Mouse (Mus musculus) midbrain, embryonic 16.5 days (tissue): Measurements from ENCODE around the gene Cyp2d9. TPM values are rescaled to one million over a fixed set of nuclear protein-coding genes. Genes with fewer than 3 reads are reported as not detected.
"Not testable (repeated sequence)": the region's sequence is repeated elsewhere in the genome, so short reads cannot be mapped to it uniquely, and the experiment has no call there.

Source experiments
- ATAC-seq: fragments of 200-750 bp; cut with Nextera tagmentation; 2 replicates; pipeline ENCODE4 v1.8.0; 2017; ENCODE audit warnings: moderate TSS enrichment
- H3K27ac ChIP-seq: fragments of 300-500 bp; sonication (generic); 2 replicates; pipeline ENCODE4 v1.5.1; 2014; ENCODE audit warnings: mild to moderate bottlenecking, low read length, mixed read lengths
- H3K27me3 ChIP-seq: fragments of 300-500 bp; sonication (generic); 2 replicates; pipeline ENCODE4 v1.6.1; 2014; ENCODE audit warnings: low read depth, low read length, mixed read lengths; ENCODE audit not compliant: control insufficient read depth, insufficient read depth
- H3K36me3 ChIP-seq: fragments of 300-500 bp; sonication (generic); 2 replicates; pipeline ENCODE4 v1.6.1; 2014; ENCODE audit warnings: mild to moderate bottlenecking, low read length, moderate library complexity, mixed read lengths; ENCODE audit not compliant: control insufficient read depth, insufficient read depth
- H3K4me1 ChIP-seq: fragments of 300-500 bp; sonication (generic); 2 replicates; pipeline ENCODE4 v1.6.1; 2014; ENCODE audit warnings: mild to moderate bottlenecking, low read length, mixed read lengths; ENCODE audit not compliant: control insufficient read depth, insufficient read depth
- H3K4me2 ChIP-seq: fragments of 300-500 bp; sonication (generic); 2 replicates; pipeline ENCODE4 v1.6.1; 2014; ENCODE audit warnings: mild to moderate bottlenecking, low read length, mixed read lengths
- H3K4me3 ChIP-seq: fragments of 300-500 bp; sonication (generic); 2 replicates; pipeline ENCODE4 v1.5.1; 2014; ENCODE audit warnings: low read depth, mild to moderate bottlenecking, low read length, moderate library complexity, mixed read lengths
- H3K9ac ChIP-seq: fragments of 300-500 bp; sonication (generic); 2 replicates; pipeline ENCODE4 v1.6.1; 2014; ENCODE audit warnings: low read depth, low read length, mixed read lengths
- H3K9me3 ChIP-seq: fragments of 300-500 bp; sonication (generic); replicated peaks from 2 replicates; pipeline ENCODE4 v1.6.1; 2014; ENCODE audit warnings: mild to moderate bottlenecking, low read length, mixed read lengths; ENCODE audit not compliant: control insufficient read depth, poor library complexity, severe bottlenecking
- WGBS: fragments of 180-500 bp; shearing (Covaris S2); extraction: QIAGEN DNeasy Blood & Tissue Kit; methylation state at CpG from one replicate; pipeline ENCODE4 v1.1.7; 2014; 5-methylcytosine and 5-hydroxymethylcytosine counted together
- microRNA-seq: library from miRNA; unstranded; fragments of <30 nt; microRNA quantifications from one replicate; pipeline ENCODE4, GENCODE M21; 2017
- polyA plus RNA-seq: library from polyadenylated mRNA; unstranded; fragments of >200 nt; fragmentation: Nextera tagmentation; extraction: Ambion mirVana; gene quantifications from 2 replicates; pipeline ENCODE4 v1.2.1, GENCODE M21; 2015

The Cyp2d9 gene
- polyA plus RNA-seq, 1 experiment from 2014 or later, result not detected

- WGBS, result 84% methylated on average over 5 of the region's 5 CpGs
- ATAC-seq, result no peak
Observed at GRCm38 (mm10) chr15:82457064-82458021, 24.1 kb downstream of the Cyp2d9 start.

DNA sequence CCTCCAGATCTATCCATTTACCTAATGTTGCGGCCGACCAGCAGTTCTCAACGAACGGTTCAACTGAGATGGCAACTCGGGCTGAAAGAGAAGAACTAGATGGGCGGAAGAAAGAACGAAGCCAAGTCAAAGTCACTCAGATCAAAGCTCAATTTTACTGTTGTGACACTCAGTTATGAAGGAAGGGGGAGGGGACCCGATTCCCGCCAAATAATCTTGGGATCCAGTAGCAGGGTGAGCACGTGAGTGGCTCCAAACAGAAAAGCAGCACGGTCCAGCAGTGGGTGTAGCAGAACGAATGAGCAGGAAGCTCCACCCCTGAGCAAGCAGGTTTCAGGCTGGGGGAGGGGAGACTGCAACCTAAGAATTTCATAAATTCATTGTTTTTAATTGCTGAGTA is 26.0 kb downstream of the Cyp2d9 start:
- WGBS, result 83% methylated on average over 12 of the region's 12 CpGs
- H3K27me3 ChIP-seq, H3K4me1 ChIP-seq, H3K9ac ChIP-seq, H3K36me3 ChIP-seq, ATAC-seq, H3K4me2 ChIP-seq, H3K4me3 ChIP-seq, H3K9me3 ChIP-seq, H3K27ac ChIP-seq: not testable (repeated sequence)

More at GRCm38 (mm10) chr15:82457064-82458021, 24.1 kb downstream of the Cyp2d9 start:
- Histone ChIP-seq H3K9ac (no peak overlapping the region), H3K4me3 (no peak overlapping the region), H3K4me1 (no peaks in the 10 kb centered on the region), H3K27ac (no peak overlapping the region), H3K36me3 (no peaks in the 10 kb centered on the region), H3K9me3 (no peaks in the 10 kb centered on the region), H3K27me3 (no peaks in the 10 kb centered on the region), H3K4me2 (no peak overlapping the region)

DNA sequence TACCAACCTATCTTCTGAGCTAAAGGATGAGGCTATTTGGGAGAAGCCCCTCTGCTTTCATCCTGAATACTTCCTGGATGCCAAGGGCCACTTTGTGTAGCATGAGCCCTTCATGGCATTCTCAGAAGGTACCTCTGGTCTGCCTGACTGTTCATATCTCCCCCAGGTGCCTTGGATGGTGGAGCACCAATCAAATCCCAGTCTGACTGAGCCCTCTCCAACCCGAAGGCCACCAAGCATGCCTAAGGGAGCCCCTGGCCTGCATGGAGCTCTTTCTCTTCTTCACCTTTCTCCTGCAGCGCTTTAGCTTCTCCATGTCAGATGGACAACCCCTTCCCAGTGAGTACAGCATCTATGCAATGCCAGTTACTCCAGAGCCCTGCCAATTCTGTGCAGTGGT is 31.5 kb downstream of the Cyp2d9 start:
- Histone ChIP-seq H3K27ac (no peak overlapping the region), H3K36me3 (no peaks in the 10 kb centered on the region), H3K27me3 (no peaks in the 10 kb centered on the region; the same call in 1 of the 2 replicates), H3K4me3 (no peak overlapping the region), H3K9ac (no peak overlapping the region), H3K4me1 (no peaks in the 10 kb centered on the region), H3K4me2 (no peak overlapping the region), H3K9me3 (no peaks in the 10 kb centered on the region)
- no peak for ATAC-seq
- 64% methylated on average over 2 of the region's 2 CpGs for WGBS

GRCm38 (mm10) chr15:82494273-82494672 is 61.0 kb downstream of the Cyp2d9 start:
- not testable (repeated sequence) for H3K27me3 ChIP-seq, H3K36me3 ChIP-seq, H3K4me2 ChIP-seq, H3K9me3 ChIP-seq, H3K4me3 ChIP-seq, H3K27ac ChIP-seq, H3K9ac ChIP-seq, ATAC-seq, H3K4me1 ChIP-seq
- WGBS, result 71% methylated on average over 13 of the region's 13 CpGs

Small RNA genes within 50 kb of the gene (microRNA-seq; reads per million reads assigned to microRNA genes)
- gene Gm25990, result not detected
- not detected for gene Gm27331
- gene Gm27622, result not detected
- gene Gm27825, result not detected
- gene Mir7684, result not detected

Other genes with a start within 250 kb of the Cyp2d9 start
- gene Shisa8, start 220.6 kb upstream of the Cyp2d9 start, polyA plus RNA-seq, result 0.77 and 1.0 TPM in 2 replicates
- 0.14 TPM in 1 of 2 replicates, not detected in the other for gene Tnfrsf13c, start 209.1 kb upstream of the Cyp2d9 start, polyA plus RNA-seq
- 12.7 and 13.9 TPM in 2 replicates for gene Cenpm, start 188.7 kb upstream of the Cyp2d9 start, polyA plus RNA-seq
- gene 1500009C09Rik, start 181.0 kb upstream of the Cyp2d9 start, polyA plus RNA-seq, result 21.0 and 21.7 TPM in 2 replicates
- gene Sept3, start 158.5 kb upstream of the Cyp2d9 start, polyA plus RNA-seq, result 406 and 437 TPM in 2 replicates
- gene Wbp2nl, start 134.5 kb upstream of the Cyp2d9 start, polyA plus RNA-seq, result 0.25 TPM in 1 of 2 replicates, not detected in the other
- 23.8 and 28.0 TPM in 2 replicates for gene Naga, start 94.5 kb upstream of the Cyp2d9 start, polyA plus RNA-seq
- 1.1 and 1.5 TPM in 2 replicates for gene Pheta2, start 94.5 kb upstream of the Cyp2d9 start, polyA plus RNA-seq
- 300 and 320 TPM in 2 replicates for gene Smdt1, start 94.5 kb upstream of the Cyp2d9 start, polyA plus RNA-seq
- gene Ndufa6, start 79.1 kb upstream of the Cyp2d9 start, polyA plus RNA-seq, result 321 and 346 TPM in 2 replicates
- 1.2 and 1.5 TPM in 2 replicates for gene Cyp2d22, start 53.2 kb upstream of the Cyp2d9 start, polyA plus RNA-seq
- not detected in 2 replicates for gene Cyp2d11, start 39.4 kb upstream of the Cyp2d9 start, polyA plus RNA-seq
- not detected in 2 replicates for gene Cyp2d10, start 26.2 kb upstream of the Cyp2d9 start, polyA plus RNA-seq
- gene Cyp2d12, start 121.6 kb downstream of the Cyp2d9 start, polyA plus RNA-seq, result not detected in 2 replicates
- gene Cyp2d34, start 187.5 kb downstream of the Cyp2d9 start, polyA plus RNA-seq, result not detected in 2 replicates